Mouse (Mus musculus): ENCODE results near the gene Slc46a3. TPM values are rescaled to one million over a fixed set of nuclear protein-coding genes. Genes with fewer than 3 reads are reported as not detected.

Slc46a3 gene
- polyA plus RNA-seq, 1 experiment from 2014 or later: 21.4 TPM

- Histone ChIP-seq H3K36me3 (ENCODE audit: control insufficient read depth, insufficient read depth, low read length) (peaks cover 14% of the 10 kb centered on the region), H3K9me3 (ENCODE audit: control insufficient read depth, low read length) (no peaks in the 10 kb centered on the region; the same call in 1 of the 2 replicates), H3K9ac (ENCODE audit: low read depth, low read length) (no peak overlapping the region), H3K27me3 (replicated peaks; ENCODE audit: control insufficient read depth, insufficient read depth, low read length) (no peaks in the 10 kb centered on the region), H3K4me3 (ENCODE audit: low read length) (no peak overlapping the region), H3K4me2 (ENCODE audit: low read depth, low read length) (no peak overlapping the region), H3K4me1 (ENCODE audit: control insufficient read depth, insufficient read depth, low read length) (no peaks in the 10 kb centered on the region), H3K27ac (ENCODE audit: low read length) (no peak overlapping the region)
- ATAC-seq: peak; percentile 91
- 70% methylated on average over 17 of the region's 17 CpGs for WGBS
Observed at GRCm38 (mm10) chr5:147879971-147880682, 14.5 kb downstream of the Slc46a3 start.

- no peak for ATAC-seq
- no peak overlapping the region for H3K4me3 ChIP-seq (ENCODE audit: low read length)
- H3K36me3 ChIP-seq (ENCODE audit: control insufficient read depth, insufficient read depth, low read length): peaks cover 26% of the 10 kb centered on the region
- no peak overlapping the region for H3K4me2 ChIP-seq (ENCODE audit: low read depth, low read length)
- no peak overlapping the region for H3K9ac ChIP-seq (ENCODE audit: low read depth, low read length)
- H3K27me3 ChIP-seq (replicated peaks; ENCODE audit: control insufficient read depth, insufficient read depth, low read length): no peaks in the 10 kb centered on the region
- H3K27ac ChIP-seq (ENCODE audit: low read length): no peak overlapping the region
- no peaks in the 10 kb centered on the region; the same call in 1 of the 2 replicates for H3K9me3 ChIP-seq (ENCODE audit: control insufficient read depth, low read length)
- H3K4me1 ChIP-seq (ENCODE audit: control insufficient read depth, insufficient read depth, low read length): no peaks in the 10 kb centered on the region
- 88% methylated on average over 6 of the region's 6 CpGs for WGBS
Observed at GRCm38 (mm10) chr5:147877520-147877919, 17.1 kb downstream of the Slc46a3 start.

GRCm38 (mm10) chr5:147875210-147875609, 19.4 kb downstream of the Slc46a3 start:
- no peak overlapping the region for H3K4me3 ChIP-seq (ENCODE audit: low read length)
- no peaks in the 10 kb centered on the region for H3K27me3 ChIP-seq (replicated peaks; ENCODE audit: control insufficient read depth, insufficient read depth, low read length)
- H3K4me1 ChIP-seq (ENCODE audit: control insufficient read depth, insufficient read depth, low read length): peaks cover 2% of the 10 kb centered on the region; the same call in 1 of the 2 replicates
- H3K9ac ChIP-seq (ENCODE audit: low read depth, low read length): no peak overlapping the region
- no peak overlapping the region for H3K27ac ChIP-seq (ENCODE audit: low read length)
- WGBS: 92% methylated on average over 8 of the region's 8 CpGs
- H3K9me3 ChIP-seq (ENCODE audit: control insufficient read depth, low read length): no peaks in the 10 kb centered on the region
- no peak overlapping the region for H3K4me2 ChIP-seq (ENCODE audit: low read depth, low read length)
- peaks cover 33% of the 10 kb centered on the region for H3K36me3 ChIP-seq (ENCODE audit: control insufficient read depth, insufficient read depth, low read length)
- no peak for ATAC-seq

DNA sequence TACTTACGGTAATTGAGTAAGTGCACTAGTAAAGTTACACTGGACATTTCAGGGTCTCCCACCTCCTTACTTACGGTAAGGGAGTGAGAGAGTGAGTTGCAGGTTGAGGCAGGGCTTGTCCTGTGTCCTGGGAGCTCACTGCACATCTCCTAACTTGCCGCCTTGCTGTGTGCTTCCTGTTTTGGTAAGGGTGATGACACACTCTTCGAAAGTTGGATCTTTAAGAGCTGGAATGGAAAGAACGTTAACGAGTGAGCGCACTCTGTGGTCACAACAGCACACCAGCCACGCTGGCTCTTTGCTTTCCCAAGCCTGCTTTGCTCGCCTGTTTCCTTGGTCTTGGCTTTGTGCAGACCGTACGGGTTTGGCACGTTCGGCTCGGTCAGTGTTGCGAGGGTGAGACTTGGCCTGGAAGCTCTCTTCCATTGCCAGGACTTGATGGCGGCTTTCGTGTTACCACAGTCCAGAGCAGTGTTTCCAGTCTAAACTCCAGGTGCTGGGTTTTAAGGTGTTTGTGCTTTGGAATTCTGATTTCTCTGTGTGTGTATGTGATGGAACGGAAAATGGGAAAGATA, 20.0 kb downstream of the Slc46a3 start:
- ATAC-seq: no peak
- no peak overlapping the region for H3K4me2 ChIP-seq (ENCODE audit: low read depth, low read length)
- H3K27ac ChIP-seq (ENCODE audit: low read length): no peak overlapping the region
- H3K27me3 ChIP-seq (replicated peaks; ENCODE audit: control insufficient read depth, insufficient read depth, low read length): no peaks in the 10 kb centered on the region
- H3K9me3 ChIP-seq (ENCODE audit: control insufficient read depth, low read length): no peaks in the 10 kb centered on the region
- H3K4me3 ChIP-seq (ENCODE audit: low read length): no peak overlapping the region
- H3K36me3 ChIP-seq (ENCODE audit: control insufficient read depth, insufficient read depth, low read length): peaks cover 37% of the 10 kb centered on the region
- 95% methylated on average over 18 of the region's 18 CpGs for WGBS
- no peak overlapping the region for H3K9ac ChIP-seq (ENCODE audit: low read depth, low read length)
- peaks cover 5% of the 10 kb centered on the region; the same call in 1 of the 2 replicates for H3K4me1 ChIP-seq (ENCODE audit: control insufficient read depth, insufficient read depth, low read length)

DNA sequence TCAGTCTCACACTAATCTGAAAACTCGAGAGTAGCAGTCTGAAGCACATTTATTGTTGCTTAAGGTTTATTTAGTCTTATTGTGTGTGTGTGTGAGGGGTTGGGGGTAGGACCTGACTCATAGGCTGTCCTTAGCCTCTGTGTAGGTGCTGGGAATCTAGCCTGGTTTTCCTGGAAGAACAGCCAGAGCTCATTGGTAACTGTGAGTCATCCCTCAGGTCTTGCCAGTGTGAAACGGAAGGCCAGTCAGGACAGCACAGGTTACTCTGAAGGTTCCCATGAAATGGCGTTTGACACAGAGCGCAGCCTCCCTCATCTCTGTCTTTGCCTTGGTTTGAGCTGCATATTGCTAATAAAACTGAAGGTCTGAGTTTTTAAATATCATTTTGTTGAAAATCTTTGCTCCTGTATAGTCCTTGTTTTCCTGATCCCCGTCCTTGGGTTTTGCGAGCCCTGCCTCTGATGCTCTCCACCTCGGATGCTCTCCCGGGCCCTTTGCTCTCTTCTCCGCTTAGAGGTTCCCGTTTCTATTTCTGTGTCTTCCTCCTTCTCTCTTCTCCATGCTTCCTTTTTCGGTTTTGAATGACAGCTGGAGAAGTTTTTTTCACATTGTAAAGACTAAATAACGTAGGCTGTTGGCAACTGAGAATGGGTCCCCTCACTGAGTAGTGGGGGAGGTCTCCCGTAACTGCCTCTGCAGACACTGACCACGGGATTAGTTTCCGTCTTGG, 23.4 kb downstream of the Slc46a3 start:
- WGBS: 90% methylated on average over 15 of the region's 15 CpGs
- Histone ChIP-seq H3K36me3 (ENCODE audit: control insufficient read depth, insufficient read depth, low read length) (peaks cover 31% of the 10 kb centered on the region), H3K4me1 (ENCODE audit: control insufficient read depth, insufficient read depth, low read length) (peaks cover 5% of the 10 kb centered on the region; the same call in 1 of the 2 replicates), H3K27me3 (replicated peaks; ENCODE audit: control insufficient read depth, insufficient read depth, low read length) (no peaks in the 10 kb centered on the region), H3K9me3 (ENCODE audit: control insufficient read depth, low read length) (no peaks in the 10 kb centered on the region), H3K4me2 (ENCODE audit: low read depth, low read length) (no peak overlapping the region), H3K27ac (ENCODE audit: low read length) (no peak overlapping the region), H3K4me3 (ENCODE audit: low read length) (no peak overlapping the region), H3K9ac (ENCODE audit: low read depth, low read length) (no peak overlapping the region)
- ATAC-seq: no peak

DNA sequence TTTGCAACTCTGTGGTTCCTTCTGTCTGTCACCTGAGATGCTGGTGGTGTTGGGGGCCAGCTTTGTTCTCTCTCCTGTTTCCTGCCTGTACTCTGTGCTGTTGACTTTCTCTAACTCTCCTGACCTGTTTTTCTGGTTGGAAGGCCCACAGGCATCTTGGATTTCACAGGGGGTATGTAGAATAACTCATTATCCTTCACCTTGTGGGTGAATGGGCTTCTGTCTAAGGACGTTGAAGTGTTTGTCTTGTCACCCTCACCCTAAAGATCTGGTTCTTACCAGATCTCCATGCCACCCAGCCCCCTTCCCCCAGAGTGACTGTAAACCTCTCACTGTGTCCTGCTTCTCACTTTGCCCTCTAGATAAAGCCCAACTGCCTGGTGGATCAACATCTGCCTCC, 24.3 kb downstream of the Slc46a3 start:
- H3K4me1 ChIP-seq (ENCODE audit: control insufficient read depth, insufficient read depth, low read length): peaks cover 5% of the 10 kb centered on the region; the same call in 1 of the 2 replicates
- H3K9ac ChIP-seq (ENCODE audit: low read depth, low read length): no peak overlapping the region
- WGBS: 46% methylated on average over 1 of the region's 1 CpGs
- no peak overlapping the region for H3K4me2 ChIP-seq (ENCODE audit: low read depth, low read length)
- no peak overlapping the region for H3K4me3 ChIP-seq (ENCODE audit: low read length)
- peak overlapping the region; percentile 72 for H3K27ac ChIP-seq (ENCODE audit: low read length)
- peaks cover 31% of the 10 kb centered on the region for H3K36me3 ChIP-seq (ENCODE audit: control insufficient read depth, insufficient read depth, low read length)
- no peaks in the 10 kb centered on the region for H3K27me3 ChIP-seq (replicated peaks; ENCODE audit: control insufficient read depth, insufficient read depth, low read length)
- H3K9me3 ChIP-seq (ENCODE audit: control insufficient read depth, low read length): no peaks in the 10 kb centered on the region
- ATAC-seq: no peak

- no peak overlapping the region for H3K9ac ChIP-seq (ENCODE audit: low read depth, low read length)
- H3K27me3 ChIP-seq (replicated peaks; ENCODE audit: control insufficient read depth, insufficient read depth, low read length): no peaks in the 10 kb centered on the region
- no peak overlapping the region for H3K4me2 ChIP-seq (ENCODE audit: low read depth, low read length)
- no peak overlapping the region for H3K4me3 ChIP-seq (ENCODE audit: low read length)
- peak overlapping the region; percentile 72 for H3K27ac ChIP-seq (ENCODE audit: low read length)
- 75% methylated on average over 6 of the region's 6 CpGs for WGBS
- no peaks in the 10 kb centered on the region for H3K9me3 ChIP-seq (ENCODE audit: control insufficient read depth, low read length)
- ATAC-seq: peak; percentile 82
- peaks cover 29% of the 10 kb centered on the region for H3K36me3 ChIP-seq (ENCODE audit: control insufficient read depth, insufficient read depth, low read length)
- peaks cover 5% of the 10 kb centered on the region; the same call in 1 of the 2 replicates for H3K4me1 ChIP-seq (ENCODE audit: control insufficient read depth, insufficient read depth, low read length)
Observed at GRCm38 (mm10) chr5:147869568-147869967, 25.0 kb downstream of the Slc46a3 start.

GRCm38 (mm10) chr5:147868674-147869073, 25.9 kb downstream of the Slc46a3 start:
- 90% methylated on average over 4 of the region's 4 CpGs for WGBS
- no peak for ATAC-seq
- no peak overlapping the region for H3K4me3 ChIP-seq (ENCODE audit: low read length)
- H3K9me3 ChIP-seq (ENCODE audit: control insufficient read depth, low read length): no peaks in the 10 kb centered on the region
- no peaks in the 10 kb centered on the region for H3K27me3 ChIP-seq (replicated peaks; ENCODE audit: control insufficient read depth, insufficient read depth, low read length)
- H3K27ac ChIP-seq (ENCODE audit: low read length): no peak overlapping the region
- no peak overlapping the region for H3K4me2 ChIP-seq (ENCODE audit: low read depth, low read length)
- H3K9ac ChIP-seq (ENCODE audit: low read depth, low read length): no peak overlapping the region
- peaks cover 5% of the 10 kb centered on the region; the same call in 1 of the 2 replicates for H3K4me1 ChIP-seq (ENCODE audit: control insufficient read depth, insufficient read depth, low read length)
- peaks cover 28% of the 10 kb centered on the region for H3K36me3 ChIP-seq (ENCODE audit: control insufficient read depth, insufficient read depth, low read length)

Data from intestine, embryonic 16.5 days (tissue).